Mouse (Mus musculus): ENCODE results near the gene Edn2.

- TF ChIP-seq CTCF (IDR thresholded peaks at IDR 0.05; ENCODE audit: low read depth, low read length): no peak
- no peak for TF ChIP-seq EP300 (IDR thresholded peaks at IDR 0.05; ENCODE audit: insufficient read depth, low read depth, low read length)
- no peak for TF ChIP-seq POLR2A (IDR thresholded peaks at IDR 0.05; ENCODE audit: insufficient read depth, low read length)
Measured at GRCm38 (mm10) chr4:120130926-120131325, 30.1 kb upstream of the Edn2 start.
